Mouse (Mus musculus) forebrain, embryonic 14.5 days (tissue): ENCODE data around the gene Gtpbp6. TPM values are rescaled to one million over a fixed set of nuclear protein-coding genes. Genes with fewer than 3 reads are reported as not detected.
A peak's percentile ranks its signal among the peaks of the same experiment; 100 is the strongest.

Experiments used
- ATAC-seq: fragments of 200-750 bp; cut with Nextera tagmentation; 2 replicates; pipeline ENCODE4 v1.8.0; 2017; ENCODE audit warnings: mild to moderate bottlenecking, moderate library complexity
- DNase-seq: peaks from one replicate; pipeline ENCODE4 v3.0.0-alpha.2; 2015; ENCODE audit warnings: low spot score
- H3K27ac ChIP-seq: fragments of 300-500 bp; sonication (generic); 2 replicates; pipeline ENCODE4 v1.5.1; 2014; ENCODE audit warnings: low read depth, mild to moderate bottlenecking, control low read depth, low read length, moderate library complexity
- H3K27me3 ChIP-seq: fragments of 300-500 bp; sonication (generic); replicated peaks from 2 replicates; pipeline ENCODE4 v1.6.1; 2014; ENCODE audit warnings: low read length, control low read depth, mixed read lengths; ENCODE audit not compliant: control insufficient read depth, insufficient read depth
- H3K36me3 ChIP-seq: fragments of 300-500 bp; sonication (generic); 2 replicates; pipeline ENCODE4 v1.6.1; 2014; ENCODE audit warnings: low read length, control low read depth; ENCODE audit not compliant: control insufficient read depth, insufficient read depth
- H3K4me1 ChIP-seq: fragments of 300-500 bp; sonication (generic); 2 replicates; pipeline ENCODE4 v1.6.1; 2014; ENCODE audit warnings: antibody characterized with exemption, low read length, control low read depth; ENCODE audit not compliant: control insufficient read depth, insufficient read depth
- H3K4me2 ChIP-seq: fragments of 300-500 bp; sonication (generic); 2 replicates; pipeline ENCODE4 v1.6.1; 2014; ENCODE audit warnings: mild to moderate bottlenecking, control low read depth, low read length
- H3K4me3 ChIP-seq: fragments of 300-500 bp; sonication (generic); 2 replicates; pipeline ENCODE4 v1.5.1; 2014; ENCODE audit warnings: low read depth, low read length, control low read depth
- H3K9ac ChIP-seq: fragments of 300-500 bp; sonication (generic); 2 replicates; pipeline ENCODE4 v1.6.1; 2014; ENCODE audit warnings: mild to moderate bottlenecking, low read length, control low read depth, moderate library complexity
- H3K9me3 ChIP-seq: fragments of 300-500 bp; sonication (generic); replicated peaks from 2 replicates; pipeline ENCODE4 v1.6.1; 2016; ENCODE audit warnings: low read length, control low read depth, mixed read lengths; ENCODE audit not compliant: control insufficient read depth
- WGBS: fragments of 180-500 bp; shearing (Covaris S2); extraction: QIAGEN DNeasy Blood & Tissue Kit; methylation state at CpG from one replicate; pipeline ENCODE4 v1.1.7; 2014; 5-methylcytosine and 5-hydroxymethylcytosine counted together
- polyA plus RNA-seq: library from polyadenylated mRNA; unstranded; fragments of >200 nt; fragmentation: Nextera tagmentation; extraction: Ambion mirVana; gene quantifications from 2 replicates; pipeline ENCODE4 v1.2.1, GENCODE M21; 2014

The Gtpbp6 gene
- polyA plus RNA-seq, 1 experiment from 2014 or later, result 46.5 TPM

DNA sequence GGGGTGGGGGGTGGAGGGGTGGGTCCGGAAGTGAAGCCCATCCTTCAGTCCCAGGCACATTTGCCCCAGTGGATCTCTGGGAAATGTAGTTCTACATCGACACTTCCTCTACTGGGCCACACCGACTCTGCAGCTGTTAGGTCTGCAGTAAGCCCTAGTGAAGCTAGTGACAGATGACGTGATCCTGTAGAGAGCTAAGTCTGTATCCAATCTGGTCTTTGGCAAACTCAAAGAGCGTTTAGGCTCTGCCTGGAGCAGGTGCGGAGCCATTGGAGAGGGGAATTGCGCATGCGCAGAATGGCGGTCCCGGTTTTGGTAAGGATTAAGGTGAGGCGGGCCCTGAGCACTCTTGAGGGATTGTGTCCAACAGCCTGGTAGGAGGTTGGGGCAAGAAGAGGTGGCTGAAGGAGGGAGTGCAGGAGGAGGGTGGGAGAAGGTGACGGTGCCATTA is 2.0 kb upstream of the Gtpbp6 start, which contains the start of gene Zfp605:
Zfp605 (plus strand) TSS at position 102 of the 451 bp plus-strand sequence.
- Histone ChIP-seq H3K4me2 (peak within 1 kb of the TSS; percentile 50), H3K27ac (peak within 1 kb of the TSS; percentile 83), H3K36me3 (peaks cover 38% of the 10 kb centered on the region), H3K4me3 (peak within 1 kb of the TSS; percentile 48), H3K9ac (peak within 1 kb of the TSS; percentile 70), H3K9me3 (no peaks in the 10 kb centered on the region), H3K27me3 (no peaks in the 10 kb centered on the region), H3K4me1 (peaks cover 5% of the 10 kb centered on the region; the same call in 1 of the 2 replicates)
- peak; percentile 94 for DNase-seq
- WGBS, result under 1% methylated on average over 12 of the region's 12 CpGs
- ATAC-seq, result peak; percentile 70

DNA sequence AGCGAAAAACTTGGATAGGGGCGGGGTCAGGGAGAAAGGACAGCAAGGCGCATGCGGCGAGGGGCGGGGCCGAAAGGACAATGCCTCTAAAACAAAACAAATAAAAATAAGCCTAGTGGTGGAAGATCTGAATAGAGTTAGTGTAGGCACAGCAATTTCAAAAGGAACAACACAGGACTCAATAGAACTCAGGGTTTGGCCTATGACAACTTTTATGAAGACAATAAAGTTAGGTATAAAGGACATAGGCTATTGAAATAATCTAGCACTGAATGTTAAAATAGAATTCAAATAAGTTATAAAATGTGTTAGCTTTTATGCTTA is 270 bp upstream of the Gtpbp6 start:
- Histone ChIP-seq H3K4me2 (peak overlapping the region; percentile 90), H3K9ac (no peak overlapping the region), H3K4me1 (peaks cover 5% of the 10 kb centered on the region; the same call in 1 of the 2 replicates), H3K36me3 (peaks cover 43% of the 10 kb centered on the region), H3K27me3 (no peaks in the 10 kb centered on the region), H3K9me3 (no peaks in the 10 kb centered on the region), H3K27ac (peak overlapping the region; percentile 94; the same call in 1 of the 2 replicates), H3K4me3 (peak overlapping the region; percentile 81)
- 1% methylated on average over 7 of the region's 7 CpGs for WGBS
- ATAC-seq, result no peak
- DNase-seq, result no peak

- H3K36me3 ChIP-seq, result peaks cover 41% of the 10 kb centered on the region
- ATAC-seq (no peak), DNase-seq (no peak)
- peaks cover 5% of the 10 kb centered on the region; the same call in 1 of the 2 replicates for H3K4me1 ChIP-seq
- H3K9me3 ChIP-seq, result no peaks in the 10 kb centered on the region
- peak overlapping the region; percentile 94 for H3K27ac ChIP-seq
- peak overlapping the region; percentile 81 for H3K4me3 ChIP-seq
- H3K27me3 ChIP-seq, result no peaks in the 10 kb centered on the region
- peak overlapping the region; percentile 90 for H3K4me2 ChIP-seq
- peak overlapping the region; percentile 76 for H3K9ac ChIP-seq
- WGBS, result 18% methylated on average over 38 of the region's 41 CpGs
Measured at GRCm38 (mm10) chr5:110106901-110107564, 964 bp downstream of the Gtpbp6 start.

DNA sequence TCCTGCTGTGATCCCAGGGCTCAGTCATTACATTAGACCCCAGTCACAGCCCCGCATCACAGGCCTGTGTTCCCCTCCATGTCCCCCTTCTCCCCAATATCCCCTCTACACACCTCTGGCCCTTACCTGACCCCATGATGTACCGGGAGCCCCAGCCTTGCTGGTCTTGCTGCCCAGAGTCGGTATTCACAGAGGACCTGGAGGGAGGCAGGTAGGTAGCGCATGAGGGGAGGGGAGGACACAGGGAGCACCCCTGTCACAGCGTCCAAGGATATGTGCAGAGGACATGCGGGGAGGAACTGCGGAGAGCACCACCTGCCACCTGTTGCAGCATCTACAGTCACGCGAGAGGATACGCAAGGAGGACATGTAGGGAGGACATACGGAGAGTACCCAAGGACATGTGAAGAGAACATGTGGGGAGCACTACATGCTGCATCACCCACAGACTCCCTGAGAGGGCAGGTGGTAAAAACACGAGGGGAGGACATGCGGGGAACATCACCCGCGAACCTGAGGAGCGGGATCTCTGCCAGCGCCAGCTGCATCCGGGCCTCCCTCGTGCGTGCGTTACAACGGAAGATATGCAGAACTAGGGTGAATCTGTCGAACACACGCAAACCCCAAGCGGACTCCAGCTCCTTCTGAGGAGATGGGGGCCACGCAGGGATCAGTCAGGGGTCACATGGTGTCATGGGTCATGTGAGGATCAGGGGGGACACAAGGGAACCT is 1.7 kb downstream of the Gtpbp6 start:
- peaks cover 41% of the 10 kb centered on the region for H3K36me3 ChIP-seq
- DNase-seq, result no peak
- ATAC-seq, result no peak
- peak overlapping the region; percentile 90 for H3K4me2 ChIP-seq
- 95% methylated on average over 26 of the region's 26 CpGs for WGBS
- no peak overlapping the region for H3K27ac ChIP-seq
- H3K9me3 ChIP-seq, result no peaks in the 10 kb centered on the region
- H3K9ac ChIP-seq, result no peak overlapping the region; the same call in 1 of the 2 replicates
- peak overlapping the region; percentile 81 for H3K4me3 ChIP-seq
- H3K4me1 ChIP-seq, result peaks cover 10% of the 10 kb centered on the region
- no peaks in the 10 kb centered on the region for H3K27me3 ChIP-seq

DNA sequence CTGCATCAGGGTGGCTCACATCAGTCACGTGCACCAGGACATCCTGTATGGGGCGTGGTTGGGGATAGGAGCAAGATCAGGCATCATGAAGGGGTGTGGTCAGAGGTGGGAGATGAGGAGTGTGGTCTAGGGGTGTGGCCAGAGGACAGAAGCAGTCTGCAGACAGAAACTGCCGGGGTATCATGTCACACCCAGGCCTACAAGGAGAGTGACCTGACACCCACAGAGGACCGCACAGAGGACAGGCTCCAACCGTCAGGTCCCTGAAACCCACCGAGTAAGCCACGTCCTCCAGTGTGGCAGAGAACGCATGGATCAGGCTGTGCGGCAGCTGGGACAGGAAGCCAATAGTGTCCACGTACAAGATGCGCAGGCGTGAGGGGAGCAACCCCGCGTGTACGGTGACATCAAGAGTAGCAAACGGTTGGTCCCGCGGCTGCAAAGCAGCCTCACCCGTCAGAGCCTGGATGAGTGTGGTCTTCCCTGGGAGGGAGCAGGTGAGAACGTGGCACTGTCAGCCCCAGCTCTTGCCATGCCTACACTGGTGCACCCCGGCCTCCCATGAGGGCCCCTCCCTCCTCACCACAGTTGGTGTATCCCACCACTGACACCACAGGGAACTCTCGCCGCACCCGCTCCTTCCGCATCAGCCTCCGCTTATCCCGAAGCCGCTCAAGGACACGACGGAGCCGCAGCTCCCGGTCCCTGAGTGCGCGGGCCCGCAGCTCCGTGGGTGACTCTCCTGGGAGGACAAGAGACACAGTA is 3.2 kb downstream of the Gtpbp6 start:
- Histone ChIP-seq H3K36me3 (peaks cover 41% of the 10 kb centered on the region), H3K9ac (no peak overlapping the region), H3K4me3 (no peak overlapping the region), H3K4me2 (no peak overlapping the region), H3K4me1 (peaks cover 15% of the 10 kb centered on the region), H3K9me3 (no peaks in the 10 kb centered on the region), H3K27me3 (no peaks in the 10 kb centered on the region), H3K27ac (no peak overlapping the region)
- WGBS, result 93% methylated on average over 36 of the region's 36 CpGs
- no peak for DNase-seq
- ATAC-seq, result no peak

DNA sequence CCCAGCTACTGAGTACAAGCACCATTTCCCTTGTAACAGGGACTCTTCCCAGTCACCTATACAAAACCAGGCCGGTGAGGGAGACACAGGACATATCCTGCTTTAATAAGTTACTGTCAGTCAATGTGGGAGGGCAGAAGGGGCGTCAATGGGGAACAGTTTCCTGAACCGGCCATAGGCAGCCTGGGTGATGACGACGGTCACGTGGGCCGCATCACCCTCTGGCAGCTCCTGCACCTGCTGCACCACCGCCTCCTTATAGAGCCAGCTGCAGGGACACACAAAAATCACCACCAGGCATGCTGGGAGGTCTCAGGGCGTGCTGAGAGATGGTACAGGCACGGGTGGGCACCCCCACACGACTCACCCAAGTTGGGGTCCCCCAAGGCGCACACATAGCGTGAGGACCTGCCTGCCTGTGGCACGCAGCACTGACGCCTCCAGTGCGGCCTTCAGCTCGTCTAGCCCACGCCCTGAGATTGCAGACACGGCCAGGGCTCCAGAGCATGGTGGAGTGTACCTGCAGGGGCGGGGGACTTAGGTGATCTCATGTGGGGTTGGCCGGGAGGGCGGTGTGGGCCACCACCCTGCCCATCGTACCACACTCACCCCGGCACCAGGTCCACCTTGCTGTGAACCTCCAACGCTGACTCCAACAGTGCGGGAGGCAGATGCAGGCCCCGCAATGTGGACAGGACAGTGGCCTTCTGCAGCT is 3.9 kb downstream of the Gtpbp6 start:
- WGBS, result 96% methylated on average over 27 of the region's 27 CpGs
- Histone ChIP-seq H3K4me2 (no peak overlapping the region), H3K9ac (no peak overlapping the region), H3K27ac (no peak overlapping the region), H3K4me1 (peaks cover 15% of the 10 kb centered on the region), H3K4me3 (no peak overlapping the region), H3K36me3 (peaks cover 41% of the 10 kb centered on the region), H3K9me3 (no peaks in the 10 kb centered on the region), H3K27me3 (no peaks in the 10 kb centered on the region)
- ATAC-seq, result no peak
- DNase-seq, result no peak

GRCm38 (mm10) chr5:110102853-110103625 is 5.0 kb downstream of the Gtpbp6 start:
- WGBS, result 95% methylated on average over 19 of the region's 19 CpGs
- ATAC-seq (no peak), DNase-seq (no peak)
- no peaks in the 10 kb centered on the region for H3K9me3 ChIP-seq
- no peak overlapping the region for H3K4me3 ChIP-seq
- H3K36me3 ChIP-seq, result peaks cover 41% of the 10 kb centered on the region
- H3K27me3 ChIP-seq, result no peaks in the 10 kb centered on the region
- H3K4me1 ChIP-seq, result peaks cover 15% of the 10 kb centered on the region
- no peak overlapping the region for H3K9ac ChIP-seq
- H3K27ac ChIP-seq, result no peak overlapping the region
- no peak overlapping the region for H3K4me2 ChIP-seq

GRCm38 (mm10) chr5:110102429-110102828 is 5.6 kb downstream of the Gtpbp6 start:
- Histone ChIP-seq H3K36me3 (peaks cover 41% of the 10 kb centered on the region), H3K9ac (no peak overlapping the region), H3K27ac (no peak overlapping the region), H3K4me2 (no peak overlapping the region), H3K4me3 (no peak overlapping the region), H3K9me3 (no peaks in the 10 kb centered on the region), H3K4me1 (peaks cover 15% of the 10 kb centered on the region), H3K27me3 (no peaks in the 10 kb centered on the region)
- 89% methylated on average over 13 of the region's 13 CpGs for WGBS
- no peak for DNase-seq
- ATAC-seq, result no peak
